Mouse (Mus musculus): ENCODE results near the gene Tex29. TPM values are rescaled to one million over a fixed set of nuclear protein-coding genes. Genes with fewer than 3 reads are reported as not detected.
A peak's percentile ranks its signal among the peaks of the same experiment; 100 is the strongest.

Tex29 gene
- polyA plus RNA-seq, 1 experiment from 2014 or later: not detected

DNA sequence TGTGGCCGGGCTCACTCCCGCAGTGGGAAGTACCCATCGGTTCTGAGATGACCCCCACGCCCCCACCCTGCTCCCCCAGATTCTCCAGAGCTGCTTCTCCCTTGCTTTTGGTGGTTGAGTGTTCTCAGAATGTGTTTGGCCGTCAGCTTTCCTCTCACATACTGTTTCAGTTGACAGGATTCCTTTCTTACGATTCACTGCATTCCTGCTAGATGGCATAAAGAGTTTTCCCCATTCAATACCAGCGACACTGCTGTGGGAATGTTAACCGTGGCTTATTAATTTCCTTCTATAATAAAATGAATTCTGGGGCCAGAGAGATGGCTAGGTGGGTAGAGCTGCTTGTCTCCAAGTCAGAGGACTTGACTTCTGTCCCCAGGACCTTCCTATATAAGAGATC lies 38.7 kb upstream of the Tex29 start:
- peak overlapping the region in 1 of 2 experiments; percentile 64; a peak in 2 of 4 replicates for H3K27ac ChIP-seq (replicated peaks in 1 of 2; ENCODE audit: control insufficient read depth in 1 of 2, insufficient read depth in 1 of 2, low read depth in 2 of 2, low read length in 2 of 2)
- H3K9ac ChIP-seq (ENCODE audit: low read length): no peak overlapping the region

DNA sequence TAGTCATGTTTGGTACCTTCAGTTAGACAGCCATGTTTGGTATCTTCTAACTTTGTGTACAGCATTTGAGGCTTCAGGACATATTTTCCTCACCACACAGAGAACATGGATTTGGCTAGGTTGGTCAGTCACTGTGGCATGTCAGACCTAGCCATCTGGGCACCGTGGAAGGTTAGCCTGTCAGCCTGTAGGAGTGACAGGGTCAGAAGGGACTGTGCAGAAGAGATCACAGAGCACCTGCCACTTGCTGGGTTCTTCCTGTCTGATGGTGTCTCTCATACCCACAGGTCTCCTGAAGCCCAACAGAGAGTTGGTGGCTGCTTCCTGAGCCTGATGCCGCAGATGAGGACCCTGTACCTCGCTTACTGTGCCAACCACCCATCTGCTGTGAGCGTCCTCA lies 35.4 kb upstream of the Tex29 start:
- Histone ChIP-seq H3K4me1 (ENCODE audit: control insufficient read depth in 2 of 2, insufficient read depth in 2 of 2, low read length in 2 of 2) (peaks cover 6 to 13% of the 10 kb centered on the region in 2 experiments), H3K36me3 (ENCODE audit: control insufficient read depth, insufficient read depth, low read length) (peaks cover 94% of the 10 kb centered on the region)

More for the DNA sequence above, 38.7 kb upstream of the Tex29 start:
- peaks cover 86% of the 10 kb centered on the region for H3K36me3 ChIP-seq (ENCODE audit: control insufficient read depth, insufficient read depth, low read length)
- H3K4me2 ChIP-seq (ENCODE audit: low read length): no peak overlapping the region
- H3K9me3 ChIP-seq (ENCODE audit: control insufficient read depth, low read length): no peaks in the 10 kb centered on the region
- 32% methylated on average over 8 of the region's 8 CpGs for WGBS
- ATAC-seq (ENCODE audit: insufficient number of reproducible peaks, insufficient read depth, low FRiP score, low read depth): no peak
- no peak overlapping the region for H3K4me3 ChIP-seq (ENCODE audit: control insufficient read depth in 1 of 2, insufficient read depth in 1 of 2, low read depth in 1 of 2, low read length in 2 of 2)
- no peaks in the 10 kb centered on the region for H3K27me3 ChIP-seq (ENCODE audit: control insufficient read depth, insufficient read depth, low read length)
- peaks cover 19 to 31% of the 10 kb centered on the region in 2 experiments for H3K4me1 ChIP-seq (ENCODE audit: control insufficient read depth in 2 of 2, insufficient read depth in 2 of 2, low read length in 2 of 2)

DNA sequence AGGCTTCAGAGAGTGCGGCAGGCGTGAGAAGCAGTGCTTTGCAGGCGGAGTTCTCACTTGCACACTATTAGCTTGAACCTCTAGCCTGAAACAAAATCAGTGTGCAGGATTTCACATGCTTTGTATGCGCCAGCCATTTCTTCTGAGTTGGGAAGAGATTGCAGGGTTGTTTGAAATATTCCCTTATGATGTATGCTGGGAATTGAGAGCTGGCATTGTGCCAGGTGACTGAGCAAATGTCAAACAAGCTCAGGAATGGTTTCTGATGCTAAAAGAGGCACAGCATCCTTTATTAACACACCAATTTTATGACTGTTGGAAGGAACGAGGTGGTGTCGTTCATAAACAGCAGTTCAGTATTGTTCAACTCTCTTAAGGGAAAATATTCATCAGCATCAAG lies 34.0 kb upstream of the Tex29 start:
- H3K27me3 ChIP-seq (ENCODE audit: control insufficient read depth, insufficient read depth, low read length): no peaks in the 10 kb centered on the region
- 80% methylated on average over 6 of the region's 6 CpGs for WGBS
- peaks cover 98% of the 10 kb centered on the region for H3K36me3 ChIP-seq (ENCODE audit: control insufficient read depth, insufficient read depth, low read length)

More for the DNA sequence above, 35.4 kb upstream of the Tex29 start:
- WGBS: 93% methylated on average over 4 of the region's 4 CpGs
- Histone ChIP-seq H3K4me2 (ENCODE audit: low read length) (no peak overlapping the region), H3K4me3 (ENCODE audit: control insufficient read depth in 1 of 2, insufficient read depth in 1 of 2, low read depth in 1 of 2, low read length in 2 of 2) (no peak overlapping the region), H3K27me3 (ENCODE audit: control insufficient read depth, insufficient read depth, low read length) (no peaks in the 10 kb centered on the region), H3K9me3 (ENCODE audit: control insufficient read depth, low read length) (no peaks in the 10 kb centered on the region), H3K27ac (replicated peaks in 1 of 2; ENCODE audit: control insufficient read depth in 1 of 2, insufficient read depth in 1 of 2, low read depth in 2 of 2, low read length in 2 of 2) (no peak overlapping the region), H3K9ac (ENCODE audit: low read length) (no peak overlapping the region)
- no peak for ATAC-seq (ENCODE audit: insufficient number of reproducible peaks, insufficient read depth, low FRiP score, low read depth)

DNA sequence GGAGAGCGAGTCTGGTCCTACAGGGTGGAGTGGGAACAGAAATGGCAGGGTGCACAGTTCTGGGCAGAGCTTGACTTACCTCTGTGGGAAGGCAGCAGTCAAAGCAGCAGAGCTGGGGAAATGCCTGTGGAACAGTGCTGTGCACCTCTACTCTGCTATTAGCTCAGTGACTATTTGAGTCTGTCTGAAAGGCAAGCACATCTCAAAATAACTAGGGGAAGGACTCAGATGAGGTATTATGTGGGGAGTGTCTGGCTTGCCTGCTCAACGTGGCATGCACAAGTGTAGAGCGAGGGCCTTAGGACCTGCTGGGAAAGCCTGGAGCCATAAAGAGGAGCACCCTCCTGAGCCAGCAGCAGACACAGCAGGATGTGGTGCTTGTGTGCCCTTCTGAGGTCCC lies 32.9 kb upstream of the Tex29 start:
- WGBS: 75% methylated on average over 3 of the region's 3 CpGs
- H3K4me3 ChIP-seq (ENCODE audit: control insufficient read depth in 1 of 2, insufficient read depth in 1 of 2, low read depth in 1 of 2, low read length in 2 of 2): no peak overlapping the region
- no peak overlapping the region for H3K9ac ChIP-seq (ENCODE audit: low read length)
- peaks cover 5 to 6% of the 10 kb centered on the region in 2 experiments; a peak in 3 of 4 replicates for H3K4me1 ChIP-seq (ENCODE audit: control insufficient read depth in 2 of 2, insufficient read depth in 2 of 2, low read length in 2 of 2)
- no peak overlapping the region for H3K4me2 ChIP-seq (ENCODE audit: low read length)
- no peaks in the 10 kb centered on the region for H3K27me3 ChIP-seq (ENCODE audit: control insufficient read depth, insufficient read depth, low read length)
- ATAC-seq (ENCODE audit: insufficient number of reproducible peaks, insufficient read depth, low FRiP score, low read depth): no peak
- peak overlapping the region; percentile 31 to 49; a peak in 3 of 4 replicates for H3K27ac ChIP-seq (replicated peaks in 1 of 2; ENCODE audit: control insufficient read depth in 1 of 2, insufficient read depth in 1 of 2, low read depth in 2 of 2, low read length in 2 of 2)
- H3K36me3 ChIP-seq (ENCODE audit: control insufficient read depth, insufficient read depth, low read length): peaks cover 98% of the 10 kb centered on the region
- no peaks in the 10 kb centered on the region for H3K9me3 ChIP-seq (ENCODE audit: control insufficient read depth, low read length)

More for the DNA sequence above, 34.0 kb upstream of the Tex29 start:
- Histone ChIP-seq H3K9me3 (ENCODE audit: control insufficient read depth, low read length) (no peaks in the 10 kb centered on the region), H3K9ac (ENCODE audit: low read length) (no peak overlapping the region), H3K4me1 (ENCODE audit: control insufficient read depth in 2 of 2, insufficient read depth in 2 of 2, low read length in 2 of 2) (peaks cover 6 to 11% of the 10 kb centered on the region in 2 experiments), H3K27ac (replicated peaks in 1 of 2; ENCODE audit: control insufficient read depth in 1 of 2, insufficient read depth in 1 of 2, low read depth in 2 of 2, low read length in 2 of 2) (no peak overlapping the region), H3K4me3 (ENCODE audit: control insufficient read depth in 1 of 2, insufficient read depth in 1 of 2, low read depth in 1 of 2, low read length in 2 of 2) (no peak overlapping the region), H3K4me2 (ENCODE audit: low read length) (no peak overlapping the region)
- ATAC-seq (ENCODE audit: insufficient number of reproducible peaks, insufficient read depth, low FRiP score, low read depth): no peak

DNA sequence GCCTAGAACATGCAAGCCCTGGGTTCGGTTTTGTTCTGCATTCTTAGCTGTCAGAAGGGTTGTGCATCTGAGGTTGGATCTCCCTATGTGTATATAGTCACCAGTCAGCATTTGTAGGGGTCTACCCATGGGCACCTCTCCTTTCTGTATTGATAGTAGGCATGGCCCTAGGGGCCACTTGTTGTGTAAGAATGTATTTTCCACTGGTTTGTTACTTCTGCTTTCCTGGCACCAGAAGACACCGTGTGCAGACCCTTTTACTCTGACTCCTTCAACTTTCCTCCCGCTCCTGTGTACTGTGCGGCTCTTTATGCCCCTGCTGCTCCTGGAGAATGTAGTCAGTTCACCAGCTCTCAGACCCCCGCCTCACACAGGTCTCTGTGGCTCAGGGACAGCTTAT lies 32.2 kb upstream of the Tex29 start:
- H3K27ac ChIP-seq (replicated peaks in 1 of 2; ENCODE audit: control insufficient read depth in 1 of 2, insufficient read depth in 1 of 2, low read depth in 2 of 2, low read length in 2 of 2): peak overlapping the region in 1 of 2 experiments; percentile 31; a peak in 1 of 4 replicates
- H3K4me2 ChIP-seq (ENCODE audit: low read length): no peak overlapping the region
- H3K36me3 ChIP-seq (ENCODE audit: control insufficient read depth, insufficient read depth, low read length): peaks cover 98% of the 10 kb centered on the region
- H3K9ac ChIP-seq (ENCODE audit: low read length): no peak overlapping the region
- H3K4me3 ChIP-seq (ENCODE audit: control insufficient read depth in 1 of 2, insufficient read depth in 1 of 2, low read depth in 1 of 2, low read length in 2 of 2): no peak overlapping the region
- H3K9me3 ChIP-seq (ENCODE audit: control insufficient read depth, low read length): no peaks in the 10 kb centered on the region
- WGBS: 98% methylated on average over 5 of the region's 5 CpGs
- H3K27me3 ChIP-seq (ENCODE audit: control insufficient read depth, insufficient read depth, low read length): no peaks in the 10 kb centered on the region
- ATAC-seq (ENCODE audit: insufficient number of reproducible peaks, insufficient read depth, low FRiP score, low read depth): no peak
- H3K4me1 ChIP-seq (ENCODE audit: control insufficient read depth in 2 of 2, insufficient read depth in 2 of 2, low read length in 2 of 2): peaks cover 5 to 6% of the 10 kb centered on the region in 2 experiments; a peak in 3 of 4 replicates

DNA sequence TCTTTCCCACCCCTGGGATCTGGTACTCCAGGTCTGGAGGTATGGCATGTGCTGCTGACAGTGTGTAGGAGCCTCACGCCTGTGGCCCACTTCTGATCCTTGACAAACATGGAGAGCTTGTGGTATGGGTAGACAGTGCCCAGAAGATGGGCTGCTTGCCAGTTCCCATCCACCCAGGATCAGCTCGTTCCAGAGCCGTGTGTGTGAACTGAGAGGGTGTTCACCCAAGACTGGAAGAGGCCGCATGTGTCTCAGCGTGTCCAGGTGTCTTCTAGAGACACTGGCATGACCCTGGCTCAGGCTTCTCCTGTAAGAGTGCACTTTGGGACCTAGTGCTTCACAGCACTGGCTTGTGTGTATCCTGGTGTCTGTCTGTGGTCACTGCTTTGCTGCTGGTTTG lies 29.8 kb upstream of the Tex29 start:
- H3K9me3 ChIP-seq (ENCODE audit: control insufficient read depth, low read length): no peaks in the 10 kb centered on the region
- WGBS: 81% methylated on average over 5 of the region's 5 CpGs
- H3K4me3 ChIP-seq (ENCODE audit: control insufficient read depth in 1 of 2, insufficient read depth in 1 of 2, low read depth in 1 of 2, low read length in 2 of 2): no peak overlapping the region
- no peak overlapping the region for H3K27ac ChIP-seq (replicated peaks in 1 of 2; ENCODE audit: control insufficient read depth in 1 of 2, insufficient read depth in 1 of 2, low read depth in 2 of 2, low read length in 2 of 2)
- no peak overlapping the region for H3K4me2 ChIP-seq (ENCODE audit: low read length)
- peaks cover 6 to 12% of the 10 kb centered on the region in 2 experiments for H3K4me1 ChIP-seq (ENCODE audit: control insufficient read depth in 2 of 2, insufficient read depth in 2 of 2, low read length in 2 of 2)
- H3K27me3 ChIP-seq (ENCODE audit: control insufficient read depth, insufficient read depth, low read length): no peaks in the 10 kb centered on the region
- H3K9ac ChIP-seq (ENCODE audit: low read length): no peak overlapping the region
- no peak for ATAC-seq (ENCODE audit: insufficient number of reproducible peaks, insufficient read depth, low FRiP score, low read depth)
- H3K36me3 ChIP-seq (ENCODE audit: control insufficient read depth, insufficient read depth, low read length): peaks cover 99% of the 10 kb centered on the region

DNA sequence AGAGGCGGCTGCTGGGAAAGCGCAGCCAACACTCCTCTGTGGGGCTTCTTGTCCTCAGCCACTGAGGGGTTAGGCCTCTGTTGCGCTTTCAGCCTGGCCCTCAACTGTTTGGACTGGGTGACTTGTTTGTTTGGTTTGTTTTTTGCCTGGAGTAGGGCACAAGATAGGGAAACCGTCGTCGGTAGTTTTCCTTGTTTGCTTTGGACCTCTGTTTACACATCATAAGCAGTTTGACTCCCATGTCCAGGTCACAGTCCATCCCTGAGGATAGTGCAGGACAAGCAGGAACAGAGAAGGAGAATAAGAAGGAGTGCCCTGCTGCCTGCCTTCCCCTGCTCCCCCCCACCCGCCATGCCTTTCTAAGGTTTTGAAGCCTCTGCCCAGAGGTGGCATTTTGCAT lies 26.5 kb upstream of the Tex29 start:
- Histone ChIP-seq H3K36me3 (ENCODE audit: control insufficient read depth, insufficient read depth, low read length) (peaks cover 99% of the 10 kb centered on the region), H3K27me3 (ENCODE audit: control insufficient read depth, insufficient read depth, low read length) (no peaks in the 10 kb centered on the region), H3K4me1 (ENCODE audit: control insufficient read depth in 2 of 2, insufficient read depth in 2 of 2, low read length in 2 of 2) (peaks cover 0 to 7% of the 10 kb centered on the region in 2 experiments; a peak in 2 of 4 replicates), H3K9me3 (ENCODE audit: control insufficient read depth, low read length) (no peaks in the 10 kb centered on the region), H3K9ac (ENCODE audit: low read length) (no peak overlapping the region), H3K4me3 (ENCODE audit: control insufficient read depth in 1 of 2, insufficient read depth in 1 of 2, low read depth in 1 of 2, low read length in 2 of 2) (no peak overlapping the region), H3K27ac (replicated peaks in 1 of 2; ENCODE audit: control insufficient read depth in 1 of 2, insufficient read depth in 1 of 2, low read depth in 2 of 2, low read length in 2 of 2) (no peak overlapping the region), H3K4me2 (ENCODE audit: low read length) (no peak overlapping the region)
- ATAC-seq (ENCODE audit: insufficient number of reproducible peaks, insufficient read depth, low FRiP score, low read depth): no peak
- WGBS: 64% methylated on average over 7 of the region's 7 CpGs

DNA sequence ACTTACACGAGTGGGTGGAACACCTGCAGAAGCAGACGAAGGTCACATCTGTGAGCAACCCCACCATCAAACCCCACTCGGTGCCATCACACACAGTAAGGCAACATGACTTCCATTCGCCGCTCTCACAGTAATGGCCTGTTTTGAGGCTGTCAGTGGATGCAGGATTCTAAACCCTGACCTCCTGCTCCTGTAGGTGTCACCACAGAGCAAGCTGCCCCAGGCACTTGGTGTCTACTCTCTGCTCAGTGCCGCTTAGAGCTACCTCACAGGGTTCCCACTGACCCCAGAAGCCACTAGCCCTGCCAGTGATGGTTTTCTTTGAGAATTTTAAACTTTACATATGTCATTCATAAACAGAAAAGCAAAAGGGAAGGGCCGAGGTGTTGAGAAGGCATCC lies 25.1 kb upstream of the Tex29 start:
- Histone ChIP-seq H3K4me2 (ENCODE audit: low read length) (no peak overlapping the region), H3K27ac (replicated peaks in 1 of 2; ENCODE audit: control insufficient read depth in 1 of 2, insufficient read depth in 1 of 2, low read depth in 2 of 2, low read length in 2 of 2) (no peak overlapping the region), H3K27me3 (ENCODE audit: control insufficient read depth, insufficient read depth, low read length) (no peaks in the 10 kb centered on the region), H3K4me1 (ENCODE audit: control insufficient read depth in 2 of 2, insufficient read depth in 2 of 2, low read length in 2 of 2) (peaks cover 6 to 15% of the 10 kb centered on the region in 2 experiments; a peak in 3 of 4 replicates), H3K9me3 (ENCODE audit: control insufficient read depth, low read length) (no peaks in the 10 kb centered on the region), H3K36me3 (ENCODE audit: control insufficient read depth, insufficient read depth, low read length) (peaks cover 99% of the 10 kb centered on the region), H3K9ac (ENCODE audit: low read length) (no peak overlapping the region), H3K4me3 (ENCODE audit: control insufficient read depth in 1 of 2, insufficient read depth in 1 of 2, low read depth in 1 of 2, low read length in 2 of 2) (no peak overlapping the region)
- WGBS: 77% methylated on average over 7 of the region's 7 CpGs
- ATAC-seq (ENCODE audit: insufficient number of reproducible peaks, insufficient read depth, low FRiP score, low read depth): no peak

Data from heart, embryonic 14.5 days (tissue).